Mouse (Mus musculus) liver, adult 2 months (tissue): Measurements from ENCODE around the gene Recql. TPM values are rescaled to one million over a fixed set of nuclear protein-coding genes. Genes with fewer than 3 reads are reported as not detected.

ENCODE experiments used
- DNase-seq: peaks from one replicate; pipeline ENCODE4 v3.0.0-alpha.2; 2011; ENCODE audit warnings: low read depth, low spot score; ENCODE audit errors: extremely low read depth
- H3K27ac ChIP-seq: fragments of 200-500 bp; replicated peaks from 2 replicates; pipeline ENCODE4 v1.5.1; 2012; ENCODE audit warnings: low read depth, mild to moderate bottlenecking, control low read depth, inconsistent platforms, low read length; ENCODE audit not compliant: insufficient read depth
- H3K27me3 ChIP-seq: fragments of 200-500 bp; 2 replicates; pipeline ENCODE4 v1.6.1; 2012; ENCODE audit warnings: mild to moderate bottlenecking, moderate library complexity, low read length, inconsistent platforms; ENCODE audit not compliant: control insufficient read depth, insufficient read depth
- H3K36me3 ChIP-seq: fragments of 200-500 bp; 2 replicates; pipeline ENCODE4 v1.6.1; 2012; ENCODE audit warnings: low read length, inconsistent platforms; ENCODE audit not compliant: control insufficient read depth, insufficient read depth
- H3K4me1 ChIP-seq: fragments of 200-500 bp; 2 replicates; pipeline ENCODE4 v1.6.1; 2011; ENCODE audit warnings: low read length; ENCODE audit not compliant: control insufficient read depth, insufficient read depth
- H3K4me3 ChIP-seq: fragments of 200-500 bp; 2 replicates; pipeline ENCODE4 v1.5.1; 2011; ENCODE audit warnings: low read depth, mild to moderate bottlenecking, control low read depth, low read length, moderate library complexity; ENCODE audit not compliant: insufficient read depth
- H3K79me2 ChIP-seq: fragments of 200-500 bp; 2 replicates; pipeline ENCODE4 v1.6.1; 2012; ENCODE audit warnings: inconsistent platforms, mild to moderate bottlenecking, low read length, moderate library complexity; ENCODE audit not compliant: control insufficient read depth, insufficient read depth
- H3K9ac ChIP-seq: fragments of 200-500 bp; 2 replicates; pipeline ENCODE4 v1.6.1; 2012; ENCODE audit warnings: low read depth, mild to moderate bottlenecking, control low read depth, inconsistent platforms, low read length
- CTCF ChIP-seq: fragments of 200-500 bp; IDR thresholded peaks from 2 replicates; pipeline ENCODE4 v1.5.1; 2011; ENCODE audit warnings: low read depth, low read length, control low read depth
- POLR2A ChIP-seq: fragments of 200-500 bp; IDR thresholded peaks from 2 replicates; pipeline ENCODE4 v1.6.1; 2011; ENCODE audit warnings: low read length, control low read depth; ENCODE audit not compliant: insufficient read depth; ENCODE audit errors: extremely low read depth
- whole genome bisulfite sequencing: fragments of 180-500 bp; shearing (Covaris S2); methylation state at CpG from one replicate; pipeline ENCODE4 v1.1.7; 2018; 5-methylcytosine and 5-hydroxymethylcytosine counted together
- polyA plus RNA-seq: library from polyadenylated mRNA; depleted of rRNA; stranded (reverse); fragments of >200 nt; gene quantifications from 2 replicates; pipeline ENCODE4 v1.2.3, GENCODE M21; 2012; rRNA removed
- total RNA-seq: library from RNA; depleted of rRNA; stranded (reverse); fragments of >200 nt; gene quantifications from 2 replicates; pipeline ENCODE4 v1.2.3, GENCODE M21; 2014; rRNA removed

Recql gene
- total and polyA plus RNA-seq, 2 experiments = 1.6 to 5.7 TPM

GRCm38 (mm10) chr6:142322881-142323280 lies 64.0 kb downstream of the Recql start, which contains the start of gene Slco1a5:
Slco1a5 (minus strand) TSS chr6:142322981.
- Histone ChIP-seq H3K4me1 (no peaks in the 10 kb centered on the region), H3K79me2 (no peaks in the 10 kb centered on the region), H3K36me3 (no peaks in the 10 kb centered on the region), H3K27ac (no peak within 1 kb of the TSS), H3K27me3 (no peaks in the 10 kb centered on the region), H3K4me3 (no peak within 1 kb of the TSS), H3K9ac (no peak within 1 kb of the TSS)
- no peak for DNase-seq
- no peak for TF ChIP-seq POLR2A
- TF ChIP-seq CTCF = no peak
- WGBS = 46% methylated on average over 4 of the region's 4 CpGs

GRCm38 (mm10) chr6:142317106-142317505 lies 69.8 kb downstream of the Recql start:
- H3K9ac ChIP-seq = no peak overlapping the region
- no peaks in the 10 kb centered on the region for H3K36me3 ChIP-seq
- no peaks in the 10 kb centered on the region for H3K79me2 ChIP-seq
- H3K27me3 ChIP-seq = no peaks in the 10 kb centered on the region
- no peaks in the 10 kb centered on the region for H3K4me1 ChIP-seq
- TF ChIP-seq POLR2A = no peak
- TF ChIP-seq CTCF = no peak
- no peak overlapping the region for H3K27ac ChIP-seq
- no peak overlapping the region for H3K4me3 ChIP-seq
- DNase-seq = no peak

- no peaks in the 10 kb centered on the region for H3K36me3 ChIP-seq
- no peaks in the 10 kb centered on the region for H3K79me2 ChIP-seq
- H3K4me1 ChIP-seq = no peaks in the 10 kb centered on the region
- H3K9ac ChIP-seq = no peak overlapping the region
- H3K4me3 ChIP-seq = no peak overlapping the region
- H3K27me3 ChIP-seq = no peaks in the 10 kb centered on the region
- 88% methylated on average over 5 of the region's 5 CpGs for WGBS
- DNase-seq = no peak
- H3K27ac ChIP-seq = no peak overlapping the region
- TF ChIP-seq POLR2A = no peak
- TF ChIP-seq CTCF = no peak
Measured at GRCm38 (mm10) chr6:142314285-142314684, 72.6 kb downstream of the Recql start.

GRCm38 (mm10) chr6:142305076-142305475 lies 81.8 kb downstream of the Recql start:
- Histone ChIP-seq H3K36me3 (no peaks in the 10 kb centered on the region), H3K9ac (no peak overlapping the region), H3K4me1 (no peaks in the 10 kb centered on the region), H3K27me3 (no peaks in the 10 kb centered on the region), H3K4me3 (no peak overlapping the region), H3K27ac (no peak overlapping the region), H3K79me2 (no peaks in the 10 kb centered on the region)
- DNase-seq = no peak
- TF ChIP-seq POLR2A (no peak), CTCF (no peak)

Other genes starting within 250 kb of the Recql start
- gene Slco1a6, start 178.6 kb downstream of the Recql start, total RNA-seq = not detected in 2 replicates
- gene Slco1a6, start 178.6 kb downstream of the Recql start, polyA plus RNA-seq = not detected in 2 replicates
- gene Iapp, start 88.7 kb downstream of the Recql start, total RNA-seq = not detected in 2 replicates
- not detected in 2 replicates for gene Iapp, start 88.7 kb downstream of the Recql start, polyA plus RNA-seq
- gene Slco1a5, start 64.1 kb downstream of the Recql start, total RNA-seq = not detected in 2 replicates
- gene Slco1a5, start 64.1 kb downstream of the Recql start, polyA plus RNA-seq = not detected in 2 replicates
- gene Pyroxd1, start 41.4 kb downstream of the Recql start, total RNA-seq = 9.9 and 12.8 TPM in 2 replicates
- 3.3 and 4.1 TPM in 2 replicates for gene Pyroxd1, start 41.4 kb downstream of the Recql start, polyA plus RNA-seq
- 2.5 and 3.3 TPM in 2 replicates for gene Golt1b, start 134 bp upstream of the Recql start, total RNA-seq
- 1.2 and 1.7 TPM in 2 replicates for gene Golt1b, start 134 bp upstream of the Recql start, polyA plus RNA-seq
- gene Spx, start 26.4 kb upstream of the Recql start, total RNA-seq = not detected in 2 replicates
- gene Spx, start 26.4 kb upstream of the Recql start, polyA plus RNA-seq = not detected in 2 replicates
- gene Gys2, start 86.0 kb upstream of the Recql start, total RNA-seq = 171 and 184 TPM in 2 replicates
- gene Gys2, start 86.0 kb upstream of the Recql start, polyA plus RNA-seq = 43.1 and 51.7 TPM in 2 replicates
- 3.9 and 4.2 TPM in 2 replicates for gene Ldhb, start 120.9 kb upstream of the Recql start, total RNA-seq
- 2.6 and 2.8 TPM in 2 replicates for gene Ldhb, start 120.9 kb upstream of the Recql start, polyA plus RNA-seq
- 4.2 and 6.9 TPM in 2 replicates for gene Kcnj8, start 184.5 kb upstream of the Recql start, total RNA-seq
- gene Kcnj8, start 184.5 kb upstream of the Recql start, polyA plus RNA-seq = 1.8 and 3.0 TPM in 2 replicates